Mouse (Mus musculus) megakaryocyte, embryonic 14.5 days (primary cell): Measurements from ENCODE around the gene Exosc1. TPM values are rescaled to one million over a fixed set of nuclear protein-coding genes. Genes with fewer than 3 reads are reported as not detected.

Source experiments
- H3K27me3 ChIP-seq: replicated peaks from 2 replicates; pipeline ENCODE3; 2012; ENCODE audit warnings: inconsistent platforms
- H3K36me3 ChIP-seq: replicated peaks from 2 replicates; pipeline ENCODE3; 2012; ENCODE audit warnings: low read length, inconsistent platforms, mixed read lengths
- H3K4me1 ChIP-seq: 2 replicates; pipeline ENCODE4 v1.6.1; 2012; ENCODE audit warnings: inconsistent platforms
- H3K4me3 ChIP-seq: replicated peaks from 2 replicates; pipeline ENCODE3; 2012; ENCODE audit warnings: moderate library complexity, mild to moderate bottlenecking, inconsistent platforms
- H3K9me3 ChIP-seq: 2 replicates; pipeline ENCODE4 v1.6.1; 2012; ENCODE audit warnings: inconsistent platforms
- FLI1 ChIP-seq: IDR thresholded peaks from 2 replicates; pipeline ENCODE4 v1.6.1; 2012; ENCODE audit warnings: low read length, inconsistent platforms, mixed read lengths
- GATA1 ChIP-seq: IDR thresholded peaks from 3 replicates; pipeline ENCODE4 v1.6.1; 2012; ENCODE audit warnings: mixed read lengths, low read length, inconsistent platforms, borderline replicate concordance
- polyA plus RNA-seq: library from polyadenylated mRNA; stranded (reverse); fragments of >175 nt; gene quantifications from 2 replicates; pipeline ENCODE4 v1.2.3, GENCODE M21; 2012; ENCODE audit warnings: low replicate concordance; ENCODE audit not compliant: insufficient read depth

Exosc1 gene
- polyA plus RNA-seq, 1 experiment: 13.5 TPM

DNA sequence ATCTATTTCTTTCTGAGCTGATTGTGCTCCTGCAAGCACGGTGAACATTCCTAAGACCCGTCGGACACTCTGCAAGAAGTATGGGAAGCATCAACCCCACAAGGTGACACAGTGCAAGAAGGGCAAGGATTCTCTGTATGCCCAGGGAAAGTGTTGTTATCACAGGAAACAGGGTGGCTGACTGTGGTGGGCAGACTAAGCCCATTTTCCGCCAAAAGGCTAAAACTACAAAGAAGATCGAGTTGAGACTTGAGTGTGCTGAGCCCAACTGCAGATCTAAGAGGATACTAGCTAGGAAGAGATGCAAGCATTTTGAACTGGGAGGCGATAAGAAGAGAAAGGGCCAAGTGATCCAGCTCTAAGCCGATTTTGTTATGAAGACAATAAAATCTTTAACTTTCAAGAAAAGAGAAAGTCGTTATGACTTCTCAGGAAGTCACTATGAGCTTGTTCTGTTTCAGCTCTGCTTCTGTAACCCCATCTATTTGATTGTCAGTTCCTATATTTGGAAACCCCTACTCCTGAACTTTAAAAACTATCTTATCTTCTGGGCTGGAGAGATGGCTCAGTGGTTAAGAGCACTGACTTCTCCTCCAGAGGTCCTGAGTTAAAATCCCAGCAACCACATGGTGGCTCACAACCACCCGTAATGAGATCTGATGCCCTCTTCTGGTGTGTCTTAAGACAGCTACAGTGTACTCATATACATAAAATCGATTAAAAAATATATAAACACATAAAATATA lies 30.2 kb downstream of the Exosc1 start:
- Histone ChIP-seq H3K9me3 (no peaks in the 10 kb centered on the region), H3K4me1 (peaks cover 88% of the 10 kb centered on the region), H3K36me3 (peaks cover 8% of the 10 kb centered on the region), H3K27me3 (no peaks in the 10 kb centered on the region), H3K4me3 (peak overlapping the region; percentile 73)
- TF ChIP-seq FLI1 (no peak), GATA1 (no peak)

- no peaks in the 10 kb centered on the region for H3K27me3 ChIP-seq
- TF ChIP-seq GATA1: no peak
- no peak for TF ChIP-seq FLI1
- H3K4me3 ChIP-seq: peak overlapping the region; percentile 12
- peaks cover 83% of the 10 kb centered on the region for H3K4me1 ChIP-seq
- H3K36me3 ChIP-seq: peaks cover 8% of the 10 kb centered on the region
- H3K9me3 ChIP-seq: no peaks in the 10 kb centered on the region
Measured at GRCm38 (mm10) chr19:41901696-41902095, 31.5 kb downstream of the Exosc1 start.

- H3K4me3 ChIP-seq: peak overlapping the region; percentile 83
- peaks cover 77% of the 10 kb centered on the region for H3K4me1 ChIP-seq
- peaks cover 2% of the 10 kb centered on the region for H3K36me3 ChIP-seq
- TF ChIP-seq FLI1: no peak
- no peak for TF ChIP-seq GATA1
- H3K9me3 ChIP-seq: no peaks in the 10 kb centered on the region
- H3K27me3 ChIP-seq: no peaks in the 10 kb centered on the region
Measured at GRCm38 (mm10) chr19:41900495-41901090, 32.6 kb downstream of the Exosc1 start.

- TF ChIP-seq FLI1 (no peak), GATA1 (no peak)
- H3K27me3 ChIP-seq: no peaks in the 10 kb centered on the region
- H3K36me3 ChIP-seq: no peaks in the 10 kb centered on the region
- no peaks in the 10 kb centered on the region for H3K9me3 ChIP-seq
- peaks cover 78% of the 10 kb centered on the region for H3K4me1 ChIP-seq
- H3K4me3 ChIP-seq: peak overlapping the region; percentile 18
Measured at GRCm38 (mm10) chr19:41898860-41899259, 34.4 kb downstream of the Exosc1 start.

DNA sequence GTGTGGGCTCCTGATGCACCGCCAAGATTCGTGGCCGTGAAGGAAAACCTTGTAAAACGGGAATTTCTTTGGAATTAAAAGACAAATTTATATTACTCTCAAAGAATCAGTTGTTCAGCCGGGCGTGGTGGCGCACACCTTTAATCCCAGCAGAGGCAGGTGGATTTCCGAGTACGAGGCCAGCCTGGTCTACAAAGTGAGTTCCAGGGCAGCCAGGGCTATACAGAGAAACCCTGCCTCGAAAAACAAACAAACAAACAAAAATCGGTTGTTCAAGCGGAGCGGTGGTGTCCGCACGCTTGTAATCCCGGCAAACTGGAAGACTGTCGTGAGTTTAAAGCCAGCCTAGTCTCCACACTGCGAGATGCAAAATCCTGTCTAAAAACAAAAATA lies 36.9 kb downstream of the Exosc1 start:
- Histone ChIP-seq H3K4me1 (peaks cover 72% of the 10 kb centered on the region), H3K36me3 (peaks cover 17% of the 10 kb centered on the region), H3K27me3 (no peaks in the 10 kb centered on the region), H3K9me3 (no peaks in the 10 kb centered on the region), H3K4me3 (peak overlapping the region; percentile 96)
- TF ChIP-seq FLI1 (no peak), GATA1 (no peak)

DNA sequence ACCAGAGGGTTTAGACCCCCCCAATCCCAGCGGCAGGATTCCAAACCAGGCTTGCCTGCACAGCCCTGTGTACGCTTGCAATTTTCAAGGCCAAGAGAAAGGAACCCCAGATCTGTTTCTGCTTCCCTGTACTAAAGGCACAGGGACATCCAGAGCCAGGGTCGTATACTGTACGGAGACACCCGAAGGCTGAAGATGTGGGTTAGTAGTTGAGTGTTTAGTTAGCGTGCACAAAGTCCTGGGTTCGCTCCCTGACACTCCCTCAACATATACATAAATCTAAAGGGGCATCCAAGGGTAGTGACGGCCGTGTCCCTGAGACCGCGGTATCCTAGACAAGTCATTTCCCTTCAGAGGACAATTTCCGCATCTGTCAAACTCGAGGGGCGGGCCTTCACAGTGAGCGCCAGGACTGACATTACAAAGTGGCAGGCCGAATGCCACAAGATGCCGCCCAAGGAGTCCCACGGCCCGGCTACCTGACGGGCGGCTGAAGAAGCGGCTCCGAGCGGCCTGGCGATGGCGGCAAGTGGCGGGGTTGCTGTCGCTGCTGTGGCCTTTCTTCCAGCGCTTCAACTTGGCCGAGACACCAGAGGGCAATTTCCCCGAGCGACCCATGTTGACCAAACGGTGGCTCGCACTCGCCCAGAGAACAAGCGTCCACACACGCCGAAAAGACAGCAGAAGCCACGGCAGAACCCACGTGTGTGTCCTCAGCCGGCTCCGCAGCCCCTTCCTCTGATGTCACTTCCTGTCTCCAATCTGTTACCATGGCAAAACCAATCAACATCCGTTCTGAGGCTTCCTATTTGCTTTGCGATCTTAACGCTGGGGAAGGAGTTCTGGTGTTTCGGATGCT lies 37.5 kb downstream of the Exosc1 start, which contains the start of gene Rrp12:
Gene Rrp12, minus strand, starts transcription at position 714 of the 859 bp plus-strand sequence.
- peak within 1 kb of the TSS; percentile 96 for H3K4me3 ChIP-seq
- peaks cover 66% of the 10 kb centered on the region for H3K4me1 ChIP-seq
- H3K27me3 ChIP-seq: no peaks in the 10 kb centered on the region
- no peaks in the 10 kb centered on the region for H3K9me3 ChIP-seq
- TF ChIP-seq GATA1 (no peak), FLI1 (peak; percentile 66; the same call in 1 of the 2 replicates)
- peaks cover 23% of the 10 kb centered on the region for H3K36me3 ChIP-seq

DNA sequence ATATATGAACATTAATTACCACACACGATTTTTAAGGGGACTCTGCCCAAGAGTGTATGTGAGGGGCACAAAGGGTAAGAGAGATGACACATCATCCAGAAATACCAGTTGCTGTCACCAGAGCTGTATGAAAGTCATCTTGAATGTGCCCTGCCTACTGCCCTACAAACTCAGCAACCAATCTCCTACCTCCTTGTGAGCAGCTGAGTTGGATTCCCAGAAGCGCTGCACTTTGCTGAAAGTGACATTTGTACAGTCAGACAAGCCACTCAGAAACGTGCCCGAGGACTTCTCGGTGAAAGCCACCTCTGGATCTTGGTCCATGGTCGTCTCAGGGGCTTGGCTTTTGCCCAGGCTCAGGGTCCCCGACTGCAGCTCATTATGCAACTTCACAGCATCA lies 38.3 kb downstream of the Exosc1 start:
- H3K9me3 ChIP-seq: no peaks in the 10 kb centered on the region
- peak overlapping the region; percentile 96 for H3K4me3 ChIP-seq
- peaks cover 64% of the 10 kb centered on the region for H3K4me1 ChIP-seq
- peaks cover 30% of the 10 kb centered on the region for H3K36me3 ChIP-seq
- TF ChIP-seq GATA1: no peak
- TF ChIP-seq FLI1: no peak
- H3K27me3 ChIP-seq: no peaks in the 10 kb centered on the region

DNA sequence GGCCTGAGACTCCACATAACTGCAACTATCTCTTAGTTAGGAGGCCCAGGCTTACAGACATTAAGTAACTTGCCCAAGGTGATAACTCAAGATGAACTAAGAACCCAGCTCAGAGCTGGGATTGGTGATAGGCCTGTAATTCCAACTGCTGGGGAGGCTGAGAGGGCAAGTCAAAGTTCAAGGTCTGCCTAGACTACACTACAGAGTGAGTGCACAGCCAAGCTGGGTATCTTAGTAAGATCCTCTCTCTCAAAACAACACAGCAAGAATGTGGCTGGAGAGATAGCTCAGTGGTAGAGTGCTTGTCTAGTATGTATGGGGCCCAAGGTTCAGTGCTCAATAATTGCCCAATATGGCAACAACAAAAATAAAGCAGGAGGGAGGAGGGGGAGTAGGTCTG lies 45.0 kb downstream of the Exosc1 start:
- no peak for TF ChIP-seq GATA1
- TF ChIP-seq FLI1: no peak
- H3K27me3 ChIP-seq: no peaks in the 10 kb centered on the region
- no peaks in the 10 kb centered on the region for H3K9me3 ChIP-seq
- H3K4me3 ChIP-seq: peak overlapping the region; percentile 70
- peaks cover 91% of the 10 kb centered on the region for H3K36me3 ChIP-seq
- peaks cover 48% of the 10 kb centered on the region for H3K4me1 ChIP-seq

DNA sequence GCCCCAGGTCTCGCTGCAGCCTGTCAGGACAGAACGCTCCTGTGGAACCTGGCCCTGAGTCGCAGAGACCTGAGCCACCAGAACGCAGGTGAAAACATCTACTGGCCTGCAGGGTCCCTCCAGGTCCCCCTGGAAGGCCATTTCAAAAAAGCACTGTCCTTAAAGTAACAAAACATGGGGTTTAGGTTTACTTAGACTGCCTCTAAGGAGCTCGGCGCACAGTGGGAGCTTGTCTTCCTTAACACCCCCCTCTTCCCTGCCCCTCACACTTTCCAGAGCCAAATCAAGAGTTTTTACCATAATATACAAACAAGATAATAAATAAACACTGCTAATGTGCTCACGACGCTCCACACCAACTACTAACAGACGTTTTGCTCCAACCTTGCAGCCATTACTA lies 49.3 kb downstream of the Exosc1 start:
- Histone ChIP-seq H3K4me1 (peaks cover 26% of the 10 kb centered on the region), H3K9me3 (no peaks in the 10 kb centered on the region), H3K4me3 (no peak overlapping the region), H3K27me3 (no peaks in the 10 kb centered on the region), H3K36me3 (peaks cover 97% of the 10 kb centered on the region)
- TF ChIP-seq GATA1 (no peak), FLI1 (no peak)

- no peaks in the 10 kb centered on the region for H3K27me3 ChIP-seq
- H3K4me1 ChIP-seq: peaks cover 6% of the 10 kb centered on the region
- no peak overlapping the region for H3K4me3 ChIP-seq
- H3K36me3 ChIP-seq: peaks cover 96% of the 10 kb centered on the region
- no peaks in the 10 kb centered on the region for H3K9me3 ChIP-seq
- TF ChIP-seq FLI1 (no peak), GATA1 (no peak)
Measured at GRCm38 (mm10) chr19:41881842-41882241, 51.4 kb downstream of the Exosc1 start.
